Mouse (Mus musculus): ENCODE data around the gene Slc31a1.
A peak's percentile ranks its signal among the peaks of the same experiment; 100 is the strongest.

Slc31a1 gene

GRCm38 (mm10) chr4:62360088-62360804 lies at the start of gene Slc31a1, which contains the start of gene Fkbp15:
Gene Slc31a1, plus strand, starts transcription at chr4:62360727.
Gene Fkbp15, minus strand, starts transcription at chr4:62360548.
- peak; percentile 97 for DNase-seq (ENCODE audit: extremely low read depth, low read depth)

GRCm38 (mm10) chr4:62312821-62313220 lies 47.7 kb upstream of the Slc31a1 start:
- DNase-seq (ENCODE audit: extremely low read depth, low read depth) = no peak

DNA sequence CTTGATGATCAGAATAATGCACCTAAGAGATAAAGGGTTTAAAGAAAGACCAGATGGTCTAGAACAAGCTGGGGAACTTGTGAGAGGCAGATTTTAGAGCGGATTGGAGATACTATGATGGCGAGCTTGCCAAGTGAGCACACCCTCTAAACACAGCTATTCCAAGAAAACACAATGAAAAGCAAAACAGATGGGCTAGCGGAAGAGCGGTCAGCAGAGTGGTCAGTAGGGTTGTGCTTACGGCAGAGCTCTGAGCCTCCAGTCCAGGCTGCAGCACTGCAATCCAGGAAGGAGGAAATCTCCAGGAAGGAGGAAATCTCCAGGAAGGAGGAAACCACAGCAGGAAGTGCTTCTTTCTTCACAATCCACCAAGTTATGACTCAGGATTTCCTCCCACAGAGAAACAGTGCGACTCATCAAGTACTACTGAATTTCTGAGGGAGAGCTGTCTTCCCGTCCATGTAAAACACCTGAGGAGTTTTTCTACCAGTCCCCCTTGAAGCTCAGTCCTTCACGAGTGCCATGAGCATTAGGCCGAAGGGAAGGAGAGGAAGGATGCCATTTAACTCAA lies 46.8 kb upstream of the Slc31a1 start:
- DNase-seq (ENCODE audit: extremely low read depth, low read depth) = no peak

- DNase-seq (ENCODE audit: extremely low read depth, low read depth) = no peak
Measured at GRCm38 (mm10) chr4:62314516-62314915, 46.0 kb upstream of the Slc31a1 start.

- DNase-seq (ENCODE audit: extremely low read depth, low read depth) = no peak
Measured at GRCm38 (mm10) chr4:62316456-62316855, 44.1 kb upstream of the Slc31a1 start.

GRCm38 (mm10) chr4:62318294-62318693 lies 42.2 kb upstream of the Slc31a1 start:
- no peak for DNase-seq (ENCODE audit: extremely low read depth, low read depth)

DNA sequence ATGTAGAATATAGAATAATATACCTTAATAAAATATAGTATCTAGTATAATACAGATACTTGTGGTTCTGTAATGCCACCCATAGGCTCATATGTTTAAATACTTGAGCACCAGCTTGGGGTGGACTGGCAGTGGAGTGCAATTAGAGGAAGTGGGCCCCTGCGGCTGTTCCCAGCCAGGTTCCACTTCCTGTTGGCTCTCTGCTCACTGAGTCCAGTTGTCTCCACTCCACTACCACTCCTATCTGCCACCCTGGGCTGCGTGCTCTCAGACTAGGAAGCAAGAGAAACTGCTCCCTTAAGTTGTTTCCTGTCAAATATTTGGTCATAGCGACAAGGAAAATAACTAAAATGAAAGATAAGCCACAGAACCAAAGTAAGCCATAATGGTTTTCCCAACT lies 37.8 kb upstream of the Slc31a1 start:
- no peak for DNase-seq (ENCODE audit: extremely low read depth, low read depth)

DNA sequence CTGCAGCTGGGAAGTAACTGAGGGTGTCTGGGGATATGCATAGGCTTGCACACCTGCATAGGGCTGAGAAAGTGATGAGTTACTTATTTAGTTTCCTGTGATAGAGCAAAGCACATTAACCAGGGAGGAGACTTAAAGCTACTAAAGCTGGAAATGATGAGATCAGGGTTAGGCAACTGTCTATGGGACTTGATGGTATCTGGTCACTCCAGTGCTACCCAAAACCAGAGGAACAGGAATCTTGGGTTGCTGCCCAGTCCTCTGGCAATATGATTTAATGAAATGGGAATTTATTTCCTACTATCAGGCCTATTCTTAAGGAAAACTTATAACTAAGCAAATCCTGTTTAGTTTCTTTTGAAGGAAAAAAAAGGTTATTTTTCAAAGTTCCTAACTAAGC lies 34.4 kb upstream of the Slc31a1 start:
- no peak for DNase-seq (ENCODE audit: extremely low read depth, low read depth)

- peak; percentile 26 for DNase-seq (ENCODE audit: extremely low read depth, low read depth)
Measured at GRCm38 (mm10) chr4:62328941-62329660, 31.4 kb upstream of the Slc31a1 start.

- DNase-seq (ENCODE audit: extremely low read depth, low read depth) = no peak
Measured at GRCm38 (mm10) chr4:62331977-62332376, 28.6 kb upstream of the Slc31a1 start.

- DNase-seq (ENCODE audit: extremely low read depth, low read depth) = no peak
Measured at GRCm38 (mm10) chr4:62338536-62338935, 22.0 kb upstream of the Slc31a1 start.

DNA sequence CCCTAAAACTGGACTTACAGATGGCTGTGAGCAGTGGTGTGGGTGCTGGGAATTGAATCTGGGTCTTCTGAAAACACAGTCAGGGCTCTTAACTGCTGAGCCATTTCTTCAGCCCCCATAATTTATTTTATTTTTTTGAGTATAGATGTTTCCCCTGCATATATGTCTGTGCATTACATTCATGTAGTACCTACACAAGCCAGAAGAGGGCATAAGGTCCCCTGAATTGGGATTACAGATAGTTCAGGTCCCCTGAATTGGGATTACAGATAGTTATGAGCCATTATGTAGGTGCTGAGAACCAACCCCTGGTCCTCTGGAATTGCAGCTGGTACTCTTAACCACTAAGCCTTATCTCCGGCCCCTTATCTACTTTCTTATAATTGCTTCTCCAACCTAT lies 16.5 kb upstream of the Slc31a1 start:
- DNase-seq (ENCODE audit: extremely low read depth, low read depth) = no peak

- DNase-seq (ENCODE audit: extremely low read depth, low read depth) = no peak
Measured at GRCm38 (mm10) chr4:62345827-62346226, 14.7 kb upstream of the Slc31a1 start.

DNA sequence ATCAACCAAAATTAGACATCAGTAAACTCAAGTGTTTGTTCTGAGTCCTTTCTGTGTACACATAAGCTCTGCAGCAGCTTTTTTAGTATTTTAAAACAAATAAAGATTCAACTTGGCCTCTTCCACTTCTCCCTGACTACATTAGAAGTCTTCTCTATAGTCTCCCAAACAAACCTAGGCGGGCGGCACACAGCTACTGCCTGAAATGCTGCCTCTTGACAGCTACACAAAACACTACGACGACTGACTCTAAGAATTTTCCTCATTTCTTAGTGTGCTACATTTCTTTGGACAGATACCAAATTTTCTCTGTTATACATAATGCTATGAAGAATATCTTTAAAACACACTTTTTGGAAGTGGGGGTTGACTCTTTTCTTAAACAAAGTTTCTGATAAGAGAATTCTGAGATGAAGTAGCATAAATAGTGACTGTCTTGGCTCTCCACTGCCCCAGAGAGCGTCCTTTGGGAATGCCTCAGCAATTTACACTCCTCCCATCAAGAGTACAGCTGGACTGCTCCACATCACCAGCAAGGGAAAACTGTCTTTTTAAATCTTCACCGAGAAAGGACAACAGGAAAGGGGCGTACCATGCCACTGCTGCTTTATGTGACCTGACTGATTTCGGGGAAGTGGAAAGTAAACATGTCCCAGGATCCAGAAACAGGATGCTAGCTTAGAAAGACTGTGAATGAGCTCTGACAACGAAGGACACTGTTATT lies 12.8 kb upstream of the Slc31a1 start:
- DNase-seq (ENCODE audit: extremely low read depth, low read depth) = no peak

DNA sequence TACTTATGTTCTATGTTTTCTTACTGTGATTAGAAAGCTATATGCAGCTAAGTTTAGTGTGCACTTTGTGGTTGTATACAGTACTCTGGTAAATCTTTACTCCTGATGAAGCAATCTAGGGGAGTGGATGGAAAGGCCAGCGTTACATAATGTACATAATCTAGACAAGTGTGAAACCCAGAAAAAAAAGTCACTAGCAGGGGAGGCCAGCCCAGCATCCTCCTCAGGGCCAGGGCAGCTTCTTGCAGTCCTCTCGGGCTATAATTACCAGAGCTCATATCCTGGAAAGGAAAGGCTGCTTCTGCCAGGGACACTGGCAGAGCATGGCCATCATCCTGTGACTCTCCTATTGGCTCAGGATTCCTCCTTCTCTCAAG lies 12.2 kb upstream of the Slc31a1 start:
- DNase-seq (ENCODE audit: extremely low read depth, low read depth) = no peak

DNA sequence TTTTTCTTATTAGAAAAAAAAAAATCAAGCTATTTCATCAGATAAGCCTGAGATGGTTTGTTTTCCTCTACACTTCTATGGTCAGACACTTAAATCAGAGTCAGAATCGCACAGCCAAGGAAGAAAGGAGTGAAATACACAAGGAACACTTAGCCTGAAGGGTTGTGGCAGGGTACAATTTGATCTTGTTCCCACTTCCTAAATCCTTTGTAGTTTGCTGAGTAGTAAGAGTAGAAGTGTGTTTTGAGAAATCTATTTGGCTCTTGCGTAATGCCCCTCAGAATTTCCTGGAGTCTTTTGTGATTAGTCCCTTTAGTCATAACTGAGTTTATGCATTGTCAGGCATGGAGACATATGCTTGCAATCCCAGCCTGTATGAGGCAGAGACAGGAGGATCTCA lies 11.2 kb upstream of the Slc31a1 start:
- DNase-seq (ENCODE audit: extremely low read depth, low read depth) = no peak

DNA sequence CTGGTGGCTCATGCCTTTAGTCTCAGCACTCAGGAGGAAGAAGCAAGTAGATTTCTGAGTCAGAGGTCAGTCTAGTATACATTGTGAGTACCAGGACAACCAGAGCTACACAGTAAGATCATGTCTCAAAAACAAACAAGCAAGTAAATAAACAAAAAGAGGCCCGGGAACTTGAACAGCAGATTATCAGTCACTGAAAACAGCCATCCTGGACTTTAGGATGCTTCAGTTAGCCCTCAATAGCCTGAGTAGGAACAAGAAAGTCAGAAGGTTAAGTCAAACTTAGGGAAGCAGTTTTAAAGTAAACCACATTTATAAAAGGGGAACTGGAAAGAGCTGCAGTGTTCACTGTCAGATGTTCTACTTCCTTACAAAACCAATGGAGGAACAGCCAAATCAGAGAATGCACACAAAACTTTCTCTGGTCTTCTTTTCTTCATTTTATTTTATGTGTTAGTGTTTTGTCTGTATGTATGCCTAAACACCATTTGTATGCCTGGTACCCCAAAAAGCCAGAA lies 2.8 kb upstream of the Slc31a1 start:
- DNase-seq (ENCODE audit: extremely low read depth, low read depth) = peak; percentile 80

GRCm38 (mm10) chr4:62359256-62359775 lies 1.2 kb upstream of the Slc31a1 start:
- DNase-seq (ENCODE audit: extremely low read depth, low read depth) = peak; percentile 29

GRCm38 (mm10) chr4:62360805-62361455 lies 403 bp downstream of the Slc31a1 start:
- peak; percentile 41 for DNase-seq (ENCODE audit: extremely low read depth, low read depth)

DNA sequence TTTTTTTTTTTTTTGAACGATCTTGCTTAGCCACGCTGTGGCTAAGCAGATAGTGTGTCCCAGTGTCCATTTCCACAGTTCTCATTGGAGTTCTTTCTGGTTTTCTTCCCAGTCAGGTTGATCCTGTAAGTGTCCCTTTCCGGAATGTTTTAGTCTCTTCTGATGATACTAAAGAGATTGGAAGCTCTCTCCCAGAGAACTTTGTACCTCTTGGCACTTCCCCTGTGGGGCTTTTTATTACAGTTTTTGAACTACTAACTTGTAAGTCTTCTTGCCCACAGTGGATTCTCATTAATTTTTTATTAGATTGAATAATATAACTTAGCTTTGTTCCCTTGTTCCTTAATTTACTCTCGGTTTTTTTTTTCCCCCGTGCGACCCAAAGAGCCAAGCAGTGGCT lies 1.0 kb downstream of the Slc31a1 start:
- no peak for DNase-seq (ENCODE audit: extremely low read depth, low read depth)

DNA sequence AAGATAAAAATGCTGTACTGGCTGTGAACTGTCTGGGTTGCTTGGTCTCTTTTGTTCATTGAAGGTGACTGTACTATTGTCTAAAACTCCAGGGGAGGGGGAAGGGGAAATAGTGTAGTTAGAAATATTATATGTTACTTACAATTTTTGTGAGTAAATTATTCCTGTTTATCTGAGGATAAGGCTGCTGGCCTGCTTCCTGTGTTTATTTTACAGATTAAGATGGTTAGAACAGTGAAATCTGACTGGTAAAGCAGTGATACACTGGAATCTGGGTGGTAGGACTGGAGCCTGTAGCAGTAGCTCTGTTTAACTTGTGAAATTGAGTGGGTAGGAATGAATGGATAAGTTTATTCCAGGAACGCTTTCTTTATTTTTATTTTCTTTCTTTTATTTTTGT lies 1.5 kb downstream of the Slc31a1 start:
- DNase-seq (ENCODE audit: extremely low read depth, low read depth) = no peak

Data from MEL-GATA-1-ER (cell line).